ENCODE assay signal across 24 mouse cellular contexts in genomic region chr13:83867211-83867610, GRCm38 (mm10).
A peak's percentile ranks its signal among the peaks of the same experiment; 100 is the strongest.
DNase-seq lines count a peak whose midpoint lies in the region; ATAC-seq lines count a peak whose summit lies in the region.
"Had no signal": no experiment of that assay in that cellular context is flagged by ENCODE, and none has a peak within 500 bp of the region (broad histone marks: within the 10 kb centered on the region; RNA-seq: fewer than 3 reads in every experiment).

No protein-coding gene starts in this region.

- WGBS in forebrain, embryonic 15.5 days = 55% methylated on average over 1 of the region's 1 CpGs
- 66% methylated on average over 1 of the region's 1 CpGs for WGBS in forebrain, embryonic 12.5 days
- 50% methylated on average over 1 of the region's 1 CpGs for WGBS in hindbrain, embryonic 13.5 days
- 39% methylated on average over 1 of the region's 1 CpGs for WGBS in midbrain, embryonic 14.5 days

- intact Hi-C loops in gastrocnemius, postnatal 36 days (cut with DNase I) = no loop called here
- intact Hi-C loops in left cerebral cortex, postnatal 10 days (cut with DNase I) = loop anchor here (5.0 kb wide), 1 partner anchor 480 kb away; no protein-coding TSS in a partner anchor

- H3K4me2 ChIP-seq in forebrain, embryonic 15.5 days (replicated peaks) = no peak overlapping the region
- H3K4me2 ChIP-seq in forebrain, embryonic 12.5 days = no peak overlapping the region
- no peak overlapping the region for H3K4me2 ChIP-seq in hindbrain, embryonic 13.5 days
- no peak overlapping the region for H3K4me2 ChIP-seq in midbrain, embryonic 14.5 days (ENCODE audit: low read length)
- H3K4me2 ChIP-seq: heart, embryonic 13.5 days; limb, embryonic 13.5 days; lung, embryonic 14.5 days; neural tube, embryonic 12.5 days had no signal

- no peaks in the 10 kb centered on the region for H3K9me3 ChIP-seq in forebrain, embryonic 15.5 days
- no peaks in the 10 kb centered on the region for H3K9me3 ChIP-seq in forebrain, embryonic 12.5 days
- no peaks in the 10 kb centered on the region for H3K9me3 ChIP-seq in hindbrain, embryonic 13.5 days
- H3K9me3 ChIP-seq in midbrain, embryonic 14.5 days (ENCODE audit: control insufficient read depth, low read length) = no peaks in the 10 kb centered on the region
- H3K9me3 ChIP-seq: embryonic facial prominence, embryonic 10.5 days; heart, embryonic 13.5 days; limb, embryonic 13.5 days; neural tube, embryonic 12.5 days had no signal

- no peaks in the 10 kb centered on the region for H3K27me3 ChIP-seq in forebrain, embryonic 15.5 days
- H3K27me3 ChIP-seq in forebrain, embryonic 12.5 days = no peaks in the 10 kb centered on the region
- no peaks in the 10 kb centered on the region for H3K27me3 ChIP-seq in hindbrain, embryonic 13.5 days
- no peaks in the 10 kb centered on the region for H3K27me3 ChIP-seq in midbrain, embryonic 14.5 days (ENCODE audit: control insufficient read depth, insufficient read depth, low read length)
- H3K27me3 ChIP-seq: heart, embryonic 13.5 days; limb, embryonic 13.5 days; neural tube, embryonic 12.5 days had no signal

- no peak for ATAC-seq in forebrain, embryonic 15.5 days (replicated peaks)
- ATAC-seq in forebrain, embryonic 12.5 days (ENCODE audit: low FRiP score) = no peak
- no peak for ATAC-seq in hindbrain, embryonic 13.5 days (ENCODE audit: low FRiP score)
- no peak for ATAC-seq in midbrain, embryonic 14.5 days (ENCODE audit: low FRiP score, low TSS enrichment)
- ATAC-seq: CD4-positive, CD25-positive, alpha-beta regulatory T cell, adult 4 months had no signal

- no peaks in the 10 kb centered on the region for H3K36me3 ChIP-seq in forebrain, embryonic 15.5 days
- H3K36me3 ChIP-seq in forebrain, embryonic 12.5 days (replicated peaks) = no peaks in the 10 kb centered on the region
- no peaks in the 10 kb centered on the region for H3K36me3 ChIP-seq in hindbrain, embryonic 13.5 days
- H3K36me3 ChIP-seq in midbrain, embryonic 14.5 days (ENCODE audit: control insufficient read depth, insufficient read depth, low read length) = no peaks in the 10 kb centered on the region
- H3K36me3 ChIP-seq: embryonic facial prominence, embryonic 10.5 days; heart, embryonic 13.5 days; limb, embryonic 13.5 days; neural tube, embryonic 12.5 days had no signal

- no peak overlapping the region for H3K9ac ChIP-seq in forebrain, embryonic 15.5 days (replicated peaks)
- H3K9ac ChIP-seq in forebrain, embryonic 12.5 days = no peak overlapping the region
- H3K9ac ChIP-seq in hindbrain, embryonic 13.5 days = no peak overlapping the region
- no peak overlapping the region for H3K9ac ChIP-seq in midbrain, embryonic 14.5 days (replicated peaks; ENCODE audit: low read length)
- H3K9ac ChIP-seq: heart, embryonic 13.5 days; limb, embryonic 13.5 days; liver, embryonic 14.5 days; lung, embryonic 14.5 days; neural tube, embryonic 12.5 days had no signal

- H3K27ac ChIP-seq in forebrain, embryonic 15.5 days (replicated peaks) = peak overlapping the region; percentile 73
- no peak overlapping the region for H3K27ac ChIP-seq in forebrain, embryonic 12.5 days
- peak overlapping the region; percentile 81 for H3K27ac ChIP-seq in hindbrain, embryonic 13.5 days
- H3K27ac ChIP-seq in midbrain, embryonic 14.5 days (replicated peaks; ENCODE audit: low read depth, low read length) = peak overlapping the region; percentile 83; the same call in 1 of the 2 replicates
- H3K27ac ChIP-seq: embryonic facial prominence, embryonic 10.5 days; heart, adult 2 months; heart, embryonic 13.5 days; limb, embryonic 13.5 days; liver, embryonic 14.5 days had no signal

- H3K4me1 ChIP-seq in forebrain, embryonic 15.5 days = peaks cover 30% of the 10 kb centered on the region
- H3K4me1 ChIP-seq in forebrain, embryonic 12.5 days = peaks cover 17% of the 10 kb centered on the region
- H3K4me1 ChIP-seq in hindbrain, embryonic 13.5 days (replicated peaks) = peaks cover 8% of the 10 kb centered on the region
- H3K4me1 ChIP-seq in midbrain, embryonic 14.5 days (ENCODE audit: control insufficient read depth, insufficient read depth, low read length) = peaks cover 20% of the 10 kb centered on the region
- H3K4me1 ChIP-seq: heart, embryonic 13.5 days; limb, embryonic 13.5 days had no signal

- DNase-seq in brain, adult 2 months (ENCODE audit: low read depth, low spot score) = peak; percentile 21
- peak; percentile 53 for DNase-seq in midbrain, embryonic 14.5 days
- DNase-seq in embryo, embryonic 10 days (ENCODE audit: low spot score) = no peak
- no peak for DNase-seq in gastrocnemius, postnatal 36 days
- DNase-seq in left cerebral cortex, postnatal 10 days (ENCODE audit: extremely low spot score in 1 of 2, low spot score in 2 of 2) = no peak
- DNase-seq: adrenal gland, postnatal 14 days; cerebellum, adult 11 months; cerebellum, adult 9-11 months; gastrocnemius, postnatal 14 days; heart, adult 2 months; heart, postnatal 36 days; kidney, adult 8-10 months; kidney, postnatal 10 days; lung, embryonic 14.5 days; thymus, adult 2 months had no signal

- no peak overlapping the region for H3K4me3 ChIP-seq in forebrain, embryonic 15.5 days
- no peak overlapping the region for H3K4me3 ChIP-seq in forebrain, embryonic 12.5 days (replicated peaks)
- no peak overlapping the region for H3K4me3 ChIP-seq in hindbrain, embryonic 13.5 days
- no peak overlapping the region for H3K4me3 ChIP-seq in midbrain, embryonic 14.5 days (replicated peaks; ENCODE audit: low read depth, low read length)
- H3K4me3 ChIP-seq: embryonic facial prominence, embryonic 10.5 days; heart, adult 2 months; heart, embryonic 13.5 days; limb, embryonic 13.5 days; neural tube, embryonic 12.5 days had no signal

Comparison
In these comparisons a context has a peak if more than half of its experiments do, and no peak if none do; other contexts are left out.
1. DNase-seq: peak in brain, adult 2 months (single experiment) and midbrain, embryonic 14.5 days (single experiment); none in embryo, embryonic 10 days (single experiment), gastrocnemius, postnatal 36 days (0 of 2) and left cerebral cortex, postnatal 10 days (0 of 2).